Mouse (Mus musculus): Measurements from ENCODE around the gene Hacd2.
A peak's percentile ranks its signal among the peaks of the same experiment; 100 is the strongest.

Hacd2 gene

DNA sequence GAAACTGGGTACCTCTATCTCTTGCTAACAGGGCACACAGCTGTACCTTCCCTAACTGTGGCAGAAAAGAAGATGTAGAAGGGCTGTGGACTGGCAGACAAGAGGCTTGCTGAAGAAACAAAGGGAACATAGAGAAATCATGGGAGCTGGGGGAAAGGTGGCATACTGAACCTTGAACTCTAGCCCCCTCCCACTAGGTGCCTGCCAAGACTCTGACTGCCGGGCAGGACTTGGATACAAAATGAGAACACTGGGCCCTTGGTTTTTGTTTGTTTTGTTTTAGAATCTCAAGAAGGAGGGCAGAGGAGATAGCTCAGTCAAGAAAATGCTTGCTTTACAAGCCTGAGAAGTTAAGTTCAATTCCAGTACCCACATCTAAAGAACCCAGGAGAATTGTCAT is 14.9 kb upstream of the Hacd2 start:
- no peak for DNase-seq

DNA sequence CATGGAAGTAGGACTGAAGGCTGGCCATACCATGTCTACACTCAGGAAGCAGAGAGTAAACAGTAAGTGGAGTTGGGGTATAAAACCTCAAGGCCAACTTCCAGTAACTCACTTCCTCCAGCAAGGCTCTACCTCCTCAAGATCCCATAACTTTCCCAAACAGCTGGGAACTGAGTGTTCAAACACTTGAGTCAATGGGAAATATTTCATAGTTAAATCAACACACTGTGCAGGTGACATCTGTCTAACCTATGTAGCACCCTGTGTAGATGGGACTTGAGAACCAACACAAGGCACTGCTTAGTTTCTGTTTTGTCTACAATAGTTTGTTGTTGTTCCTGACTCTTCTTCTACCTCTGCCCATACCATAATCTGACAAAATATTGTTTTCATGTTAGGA is 13.8 kb upstream of the Hacd2 start:
- no peak for DNase-seq

DNA sequence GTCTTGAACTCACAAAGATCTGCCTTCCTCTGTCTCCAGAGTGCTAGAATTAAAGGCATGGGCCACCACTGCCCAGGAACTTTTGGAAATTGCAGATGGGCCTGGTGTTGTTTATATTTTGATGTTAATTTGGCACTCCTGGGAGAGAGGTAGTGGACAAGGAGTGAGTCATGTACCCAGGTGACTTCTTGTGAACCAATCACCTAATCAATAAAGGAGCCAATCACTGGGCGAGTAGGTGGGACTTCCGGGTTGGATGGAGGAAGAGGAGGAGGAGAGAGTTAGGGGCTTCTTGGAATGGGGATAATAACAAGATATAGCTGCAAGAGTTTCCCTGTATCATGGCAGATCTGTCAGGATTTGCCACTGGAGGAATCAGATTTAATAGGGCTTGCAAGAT is 8.7 kb upstream of the Hacd2 start:
- DNase-seq, result no peak

GRCm38 (mm10) chr16:35016491-35016890 is 5.7 kb upstream of the Hacd2 start:
- no peak for DNase-seq

GRCm38 (mm10) chr16:35018470-35018974 is 3.7 kb upstream of the Hacd2 start:
- no peak for DNase-seq

DNA sequence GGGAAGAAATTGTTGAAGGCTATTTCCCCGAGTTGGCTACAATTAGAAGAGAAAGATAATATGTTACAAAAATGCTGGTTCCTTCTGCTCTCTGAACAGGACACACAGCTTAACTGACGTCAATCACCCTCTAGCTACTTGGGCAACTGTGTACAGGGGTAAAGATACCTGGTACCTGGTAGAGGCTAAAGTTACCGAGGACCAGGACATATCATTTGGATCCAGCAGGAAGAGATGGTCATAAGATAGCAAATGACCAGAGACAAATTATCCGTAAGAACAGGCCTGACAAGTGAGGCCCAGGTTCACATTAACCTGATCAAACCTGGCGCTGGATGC is 356 bp upstream of the Hacd2 start:
- DNase-seq, result no peak

- no peak for DNase-seq
Observed at GRCm38 (mm10) chr16:35023138-35023735, 1.0 kb downstream of the Hacd2 start.

GRCm38 (mm10) chr16:35024300-35024699 is 2.1 kb downstream of the Hacd2 start:
- peak in 1 of 2 experiments; percentile 16 for DNase-seq

GRCm38 (mm10) chr16:35025347-35025746 is 3.1 kb downstream of the Hacd2 start:
- DNase-seq, result no peak

GRCm38 (mm10) chr16:35033241-35033640 is 11.0 kb downstream of the Hacd2 start:
- peak in 1 of 2 experiments; percentile 12 for DNase-seq

DNA sequence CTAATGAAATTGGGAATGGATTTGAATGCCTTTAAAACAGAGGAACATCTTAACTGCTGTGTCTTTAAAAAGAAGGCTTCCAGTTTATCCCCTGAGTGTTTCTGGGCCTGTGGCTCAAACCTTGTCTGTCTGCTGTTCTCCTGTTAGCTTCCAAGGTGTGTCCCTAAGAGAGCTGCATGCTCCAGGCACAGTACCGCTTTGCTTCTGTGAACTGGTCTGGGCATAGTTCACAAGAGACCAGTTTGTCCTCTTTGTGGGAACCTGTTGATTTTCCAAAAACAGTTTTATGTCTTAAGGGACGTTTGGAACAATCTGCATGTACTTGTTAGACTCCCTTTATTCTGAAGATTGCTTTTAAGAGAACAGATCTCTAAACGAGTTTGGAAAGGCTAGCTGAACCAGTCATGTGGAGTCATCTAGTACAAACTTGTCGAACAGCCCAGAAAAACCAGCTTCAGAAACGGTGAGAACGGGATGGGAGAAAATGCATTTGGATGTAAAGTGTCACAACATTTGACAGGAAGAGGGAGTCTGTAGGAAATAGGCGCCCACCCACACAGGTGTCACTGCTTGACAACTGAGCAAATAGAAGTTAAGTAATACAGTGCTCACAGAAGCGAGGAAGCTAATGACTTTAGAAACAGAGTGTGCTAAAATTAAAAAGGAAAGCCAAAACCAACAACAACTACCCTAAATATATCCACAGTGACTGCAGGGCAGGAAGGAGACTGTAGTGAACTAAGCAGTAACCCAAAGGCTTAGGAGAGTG is 11.8 kb downstream of the Hacd2 start:
- no peak for DNase-seq

DNA sequence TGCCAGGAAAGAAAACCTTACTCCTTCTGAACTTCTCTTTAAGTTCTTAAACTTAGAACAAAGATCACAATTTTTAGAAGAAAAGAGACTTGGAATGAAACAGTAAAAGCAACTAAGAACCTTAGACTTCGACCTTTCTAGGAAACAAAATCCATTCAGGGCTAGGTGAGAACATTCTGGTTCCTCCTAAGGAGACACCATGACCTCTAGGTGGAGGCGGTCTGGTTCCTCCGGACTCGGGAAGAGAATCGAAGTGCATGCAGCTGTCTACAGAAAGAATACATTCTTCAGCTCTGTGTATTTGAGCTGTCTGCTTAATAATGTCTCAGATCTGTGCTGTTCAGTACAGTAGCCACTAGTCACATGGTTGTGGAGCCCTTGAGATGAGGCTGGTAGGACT is 12.7 kb downstream of the Hacd2 start:
- no peak for DNase-seq

DNA sequence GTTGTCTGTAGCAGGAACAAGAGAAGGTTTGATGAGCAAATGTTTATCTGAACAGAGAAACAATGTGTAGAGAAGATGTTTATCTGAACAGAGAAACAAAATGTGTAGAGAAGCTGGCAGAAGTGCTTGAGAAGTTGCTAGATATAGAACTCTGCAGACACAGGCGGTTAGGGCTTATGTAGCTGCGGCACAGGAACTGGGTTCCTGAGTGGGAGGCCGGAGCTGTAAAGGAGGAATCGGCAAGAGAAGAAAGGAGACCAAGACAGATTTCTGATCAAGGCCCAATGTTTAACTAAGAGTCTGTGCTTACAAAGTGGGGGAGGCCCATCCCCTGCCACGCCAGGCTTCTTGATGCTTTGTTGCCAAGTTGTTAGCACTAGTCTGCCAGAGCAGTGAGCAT is 14.5 kb downstream of the Hacd2 start:
- DNase-seq, result no peak

DNA sequence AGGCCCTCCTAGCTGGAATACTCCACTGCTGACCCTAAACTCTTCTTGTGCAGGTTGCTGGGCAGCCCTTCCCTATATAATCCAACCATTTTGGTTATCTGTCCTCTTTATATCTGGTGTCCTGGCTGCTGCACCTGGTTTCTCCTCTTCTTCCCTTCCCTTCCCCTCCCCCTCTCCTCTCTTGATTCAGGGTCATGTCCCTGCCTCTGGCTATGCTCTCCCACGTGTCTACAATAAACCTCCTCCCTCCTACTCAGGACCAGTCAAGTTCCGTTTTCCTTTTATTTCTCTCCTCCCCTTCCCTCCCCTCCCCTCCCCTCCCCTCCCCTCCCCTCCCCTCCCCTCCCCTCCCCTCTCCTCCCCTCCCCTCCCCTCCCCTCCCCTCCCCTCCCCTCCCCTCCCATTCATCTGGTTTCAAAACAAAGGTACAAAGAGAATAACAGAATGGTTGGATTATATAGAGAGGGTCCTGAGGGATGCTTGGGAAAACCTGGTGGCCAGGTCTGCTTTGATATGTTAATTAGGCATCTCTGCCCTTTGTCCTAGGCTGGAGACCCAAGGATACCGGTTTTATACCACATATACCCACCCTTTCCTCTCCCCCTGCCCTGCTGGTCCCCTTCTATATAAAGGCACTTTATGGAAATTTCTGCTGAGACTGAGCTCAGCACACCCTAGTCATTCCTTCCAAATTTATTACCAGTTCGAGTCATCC is 16.3 kb downstream of the Hacd2 start:
- DNase-seq, result no peak

- no peak for DNase-seq
Observed at GRCm38 (mm10) chr16:35040154-35040553, 17.9 kb downstream of the Hacd2 start.

GRCm38 (mm10) chr16:35041001-35041400 is 18.8 kb downstream of the Hacd2 start:
- DNase-seq, result no peak

GRCm38 (mm10) chr16:35046081-35046775 is 24.0 kb downstream of the Hacd2 start:
- no peak for DNase-seq

GRCm38 (mm10) chr16:35047272-35047969 is 25.2 kb downstream of the Hacd2 start:
- DNase-seq, result no peak

DNA sequence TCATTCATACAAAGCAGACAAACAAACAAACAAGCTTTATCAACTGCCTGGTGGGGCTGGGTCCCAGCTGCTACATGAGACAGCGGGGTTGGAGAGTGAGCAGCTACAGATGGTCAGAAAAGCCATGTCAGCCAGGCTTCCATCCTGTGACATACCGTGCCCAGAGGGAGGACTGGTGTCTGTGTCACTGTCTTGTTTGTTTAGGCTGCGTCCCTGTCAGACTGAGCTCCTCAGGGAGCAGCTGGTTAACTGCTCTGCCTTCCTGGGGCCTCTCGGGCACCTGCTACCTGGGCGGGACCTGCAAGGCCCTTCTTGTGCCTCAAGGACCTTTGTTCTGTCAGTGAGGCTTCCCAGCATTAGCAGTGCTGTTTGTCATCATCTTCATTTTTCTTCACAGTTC is 28.8 kb downstream of the Hacd2 start:
- peak; percentile 54 to 60 for DNase-seq

- no peak for DNase-seq
Observed at GRCm38 (mm10) chr16:35052191-35052590, 30.0 kb downstream of the Hacd2 start.

DNA sequence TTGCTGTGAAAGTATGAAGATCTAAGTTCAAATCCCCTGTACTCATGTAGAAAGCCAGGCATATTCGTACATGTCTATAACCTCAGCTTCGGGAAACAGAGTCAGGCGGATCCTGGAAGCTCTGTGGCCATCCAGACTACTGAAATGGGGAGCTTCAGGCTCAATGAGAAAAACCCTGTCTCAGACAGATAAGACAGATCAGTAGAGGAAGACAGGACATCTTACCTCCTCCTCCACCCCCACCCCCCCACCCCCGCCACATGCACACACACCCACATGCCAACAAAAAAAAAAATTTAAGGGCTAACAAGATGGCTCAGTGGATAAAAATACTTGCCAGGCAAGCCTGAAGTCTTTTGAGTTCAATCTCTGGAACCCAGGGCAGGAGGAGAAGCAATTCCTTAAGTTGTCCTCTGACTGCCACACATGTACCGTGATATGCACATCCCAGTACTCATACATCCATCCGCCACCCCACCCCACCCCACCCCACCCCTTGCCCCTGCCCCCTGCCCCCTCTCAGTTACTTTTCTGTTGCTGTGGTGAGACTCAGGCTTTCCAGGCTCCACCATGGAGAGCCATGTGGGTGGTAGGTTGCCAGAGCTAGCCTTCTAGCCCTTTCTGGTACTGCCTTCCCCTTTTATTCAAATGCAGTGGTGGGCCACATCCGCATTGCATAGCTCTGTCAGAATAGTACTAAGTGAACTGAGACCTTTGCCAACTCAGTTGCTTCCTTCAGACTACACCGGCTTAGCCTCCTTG is 32.4 kb downstream of the Hacd2 start:
- DNase-seq, result no peak

DNA sequence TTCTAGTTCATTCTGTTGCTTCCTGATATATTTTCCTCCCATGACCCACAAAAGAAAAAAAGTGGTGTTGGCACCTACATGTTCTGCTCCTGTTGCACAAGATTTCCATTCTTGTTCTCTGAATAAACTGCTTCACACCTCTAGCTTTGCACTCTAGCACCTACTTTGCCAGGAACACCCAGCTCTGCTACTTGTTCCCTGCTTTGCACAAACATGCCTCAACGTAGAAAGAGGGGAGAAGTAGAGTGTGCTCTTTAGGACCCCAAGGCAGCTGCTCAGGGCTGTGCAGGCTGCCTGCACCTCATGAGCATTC is 32.9 kb downstream of the Hacd2 start:
- DNase-seq, result no peak
